Mouse (Mus musculus) MEL (cell line): ENCODE data around the gene Wdr59. TPM values are rescaled to one million over a fixed set of nuclear protein-coding genes. Genes with fewer than 3 reads are reported as not detected.

ENCODE experiments used
- DNase-seq: peaks from one replicate; pipeline ENCODE4 v3.0.0; 2011; ENCODE audit warnings: low read depth, low spot score
- H3K27ac ChIP-seq: 2 replicates; pipeline ENCODE4 v1.5.1; 2012; ENCODE audit warnings: low read depth, mild to moderate bottlenecking, control low read depth, low read length, moderate library complexity; ENCODE audit not compliant: control insufficient read depth
- H3K27me3 ChIP-seq, 2 experiments: fragments of 150-350 bp in 1 of 2; sonication (generic) in 1 of 2; 2 replicates each; pipeline ENCODE4 v1.6.1; 2012; ENCODE audit warnings: low read length in 2 of 2, mild to moderate bottlenecking in 2 of 2, improper control_type of control experiment in 1 of 2, moderate library complexity in 1 of 2; ENCODE audit not compliant: insufficient read depth in 2 of 2, control insufficient read depth in 1 of 2
- H3K36me3 ChIP-seq, 2 experiments: 2 replicates each; pipeline ENCODE4 v1.6.1; 2012 to 2014; ENCODE audit warnings: low read length in 2 of 2, improper control_type of control experiment in 1 of 2, inconsistent platforms in 1 of 2, mild to moderate bottlenecking in 1 of 2; ENCODE audit not compliant: insufficient read depth in 2 of 2, control insufficient read depth in 1 of 2
- H3K4me1 ChIP-seq, 2 experiments: fragments of 150-350 bp in 1 of 2; sonication (generic) in 1 of 2; 2 replicates each; pipeline ENCODE4 v1.6.1; 2012; ENCODE audit warnings: low read length in 2 of 2, improper control_type of control experiment in 1 of 2, mild to moderate bottlenecking in 1 of 2; ENCODE audit not compliant: insufficient read depth in 2 of 2, control insufficient read depth in 1 of 2
- H3K4me3 ChIP-seq, 2 experiments: fragments of 150-350 bp in 1 of 2; sonication (generic) in 1 of 2; 2 replicates each; pipeline ENCODE4 v1.5.1; 2012; ENCODE audit warnings: low read depth in 2 of 2, low read length in 2 of 2, mild to moderate bottlenecking in 2 of 2, moderate library complexity in 2 of 2, control low read depth in 1 of 2, improper control_type of control experiment in 1 of 2; ENCODE audit not compliant: control insufficient read depth in 1 of 2, insufficient read depth in 1 of 2
- H3K79me2 ChIP-seq: 2 replicates; pipeline ENCODE4 v1.6.1; 2012; ENCODE audit warnings: mild to moderate bottlenecking, low read length, moderate library complexity; ENCODE audit not compliant: control insufficient read depth, poor library complexity, insufficient read depth
- H3K9ac ChIP-seq: 2 replicates; pipeline ENCODE4 v1.6.1; 2012; ENCODE audit warnings: low read depth, mild to moderate bottlenecking, control low read depth, low read length, moderate library complexity; ENCODE audit not compliant: control insufficient read depth, poor library complexity, severe bottlenecking
- H3K9me3 ChIP-seq: fragments of 150-350 bp; sonication (generic); replicated peaks from 2 replicates; pipeline ENCODE4 v1.6.1; 2012; ENCODE audit warnings: mild to moderate bottlenecking, low read length, improper control_type of control experiment, moderate library complexity; ENCODE audit not compliant: insufficient read depth
- BHLHE40 ChIP-seq: IDR thresholded peaks from 2 replicates; pipeline ENCODE4 v1.6.1; 2012; ENCODE audit warnings: low read depth, mild to moderate bottlenecking, inconsistent platforms, low read length, improper control_type of control experiment, borderline replicate concordance
- CHD1 ChIP-seq: IDR thresholded peaks from 2 replicates; pipeline ENCODE4 v1.6.1; 2012; ENCODE audit warnings: low read depth, mild to moderate bottlenecking, inconsistent platforms, low read length, improper control_type of control experiment
- CHD2 ChIP-seq: IDR thresholded peaks from 2 replicates; pipeline ENCODE4 v1.6.1; 2011; ENCODE audit warnings: low read length, improper control_type of control experiment
- CTCF ChIP-seq, 3 experiments: IDR thresholded peaks in 2 of 3; conservative IDR thresholded peaks in 1 of 3; 2 replicates each; pipeline ENCODE4 v1.5.1; 2011 to 2012; ENCODE audit warnings: low read length in 3 of 3, low read depth in 2 of 3, mild to moderate bottlenecking in 2 of 3, improper control_type of control experiment in 1 of 3, inconsistent platforms in 1 of 3, mixed read lengths in 1 of 3, moderate library complexity in 1 of 3; ENCODE audit not compliant: control insufficient read depth in 1 of 3, insufficient read depth in 1 of 3, poor library complexity in 1 of 3, severe bottlenecking in 1 of 3
- E2F4 ChIP-seq: IDR thresholded peaks from 2 replicates; pipeline ENCODE4 v1.6.1; 2011; ENCODE audit warnings: low read depth, low read length, improper control_type of control experiment, borderline replicate concordance
- ELF1 ChIP-seq: IDR thresholded peaks from 2 replicates; pipeline ENCODE4 v1.6.1; 2014; ENCODE audit warnings: low read depth, mild to moderate bottlenecking, inconsistent platforms, low read length, improper control_type of control experiment, moderate library complexity
- EP300 ChIP-seq, 2 experiments: IDR thresholded peaks; 2 replicates each; pipeline ENCODE4 v1.6.1; 2011; ENCODE audit warnings: improper control_type of control experiment in 2 of 2, low read length in 2 of 2, low read depth in 1 of 2, mild to moderate bottlenecking in 1 of 2
- ETS1 ChIP-seq: IDR thresholded peaks from 2 replicates; pipeline ENCODE4 v1.6.1; 2012; ENCODE audit warnings: low read depth, mild to moderate bottlenecking, inconsistent platforms, low read length, improper control_type of control experiment, moderate library complexity
- GABPA ChIP-seq: IDR thresholded peaks from 2 replicates; pipeline ENCODE4 v1.6.1; 2012; ENCODE audit warnings: low read depth, mild to moderate bottlenecking, inconsistent platforms, low read length, improper control_type of control experiment, moderate library complexity
- GATA1 ChIP-seq: IDR thresholded peaks from 2 replicates; pipeline ENCODE4 v1.6.1; 2011; ENCODE audit warnings: low read depth, low read length, improper control_type of control experiment
- HCFC1 ChIP-seq: IDR thresholded peaks from 2 replicates; pipeline ENCODE4 v1.6.1; 2012; ENCODE audit warnings: low read depth, mild to moderate bottlenecking, inconsistent platforms, low read length, improper control_type of control experiment, moderate library complexity
- JUND ChIP-seq: IDR thresholded peaks from 2 replicates; pipeline ENCODE4 v1.6.1; 2011; ENCODE audit warnings: low read depth, mild to moderate bottlenecking, improper control_type of control experiment, low read length
- KAT2A ChIP-seq: conservative IDR thresholded peaks from 2 replicates; pipeline ENCODE4 v1.6.1; 2012; ENCODE audit warnings: low read depth, low read length, improper control_type of control experiment, inconsistent platforms
- MAFK ChIP-seq: IDR thresholded peaks from 2 replicates; pipeline ENCODE4 v1.6.1; 2011; ENCODE audit warnings: low read depth, mild to moderate bottlenecking, low read length, improper control_type of control experiment, borderline replicate concordance
- MAX ChIP-seq: IDR thresholded peaks from 2 replicates; pipeline ENCODE4 v1.6.1; 2011; ENCODE audit warnings: low read length, improper control_type of control experiment
- MAZ ChIP-seq: IDR thresholded peaks from 2 replicates; pipeline ENCODE4 v1.6.1; 2012; ENCODE audit warnings: low read depth, mild to moderate bottlenecking, inconsistent platforms, low read length, improper control_type of control experiment
- MEF2A ChIP-seq: IDR thresholded peaks from 2 replicates; pipeline ENCODE4 v1.6.1; 2014; ENCODE audit warnings: low read depth, mild to moderate bottlenecking, inconsistent platforms, low read length, improper control_type of control experiment; ENCODE audit not compliant: poor library complexity, insufficient replicate concordance, severe bottlenecking; ENCODE audit errors: extremely low read depth
- MYB ChIP-seq: IDR thresholded peaks from 2 replicates; pipeline ENCODE4 v1.6.1; 2011; ENCODE audit warnings: mild to moderate bottlenecking, low read depth, low read length, improper control_type of control experiment
- MYC ChIP-seq: IDR thresholded peaks from 2 replicates; pipeline ENCODE4 v1.6.1; 2011; ENCODE audit warnings: low read depth, mild to moderate bottlenecking, low read length, improper control_type of control experiment, moderate library complexity
- NELFE ChIP-seq: IDR thresholded peaks from 2 replicates; pipeline ENCODE4 v1.6.1; 2011; ENCODE audit warnings: low read depth, low read length, improper control_type of control experiment
- POLR2A ChIP-seq, 2 experiments: IDR thresholded peaks; 2 replicates each; pipeline ENCODE4 v1.6.1; 2011 to 2012; ENCODE audit warnings: low read length in 2 of 2, mild to moderate bottlenecking in 2 of 2, control low read depth in 1 of 2, improper control_type of control experiment in 1 of 2, low read depth in 1 of 2, moderate library complexity in 1 of 2; ENCODE audit not compliant: control insufficient read depth in 1 of 2, insufficient read depth in 1 of 2, poor library complexity in 1 of 2
- POLR2AphosphoS2 ChIP-seq: IDR thresholded peaks from 2 replicates; pipeline ENCODE4 v1.6.1; 2011; ENCODE audit warnings: low read length, improper control_type of control experiment
- POLR2AphosphoS5 ChIP-seq: IDR thresholded peaks from 2 replicates; pipeline ENCODE4 v1.6.1; 2012; ENCODE audit warnings: low read depth, borderline replicate concordance, mild to moderate bottlenecking, inconsistent platforms, low read length, moderate library complexity, mixed read lengths
- RAD21 ChIP-seq: IDR thresholded peaks from 2 replicates; pipeline ENCODE4 v1.6.1; 2011; ENCODE audit warnings: mild to moderate bottlenecking, low read depth, low read length, improper control_type of control experiment
- SIN3A ChIP-seq: IDR thresholded peaks from 2 replicates; pipeline ENCODE4 v1.6.1; 2012; ENCODE audit warnings: low read length, improper control_type of control experiment, inconsistent platforms
- SMC3 ChIP-seq: IDR thresholded peaks from 2 replicates; pipeline ENCODE4 v1.6.1; 2011; ENCODE audit warnings: low read depth, low read length, improper control_type of control experiment
- TAL1 ChIP-seq: IDR thresholded peaks from 2 replicates; pipeline ENCODE4 v1.6.1; 2012; ENCODE audit warnings: mild to moderate bottlenecking, inconsistent platforms, low read length, moderate library complexity, mixed read lengths
- TBP ChIP-seq: IDR thresholded peaks from 2 replicates; pipeline ENCODE4 v1.8.0; 2011; ENCODE audit warnings: low read depth, low read length, improper control_type of control experiment
- TCF12 ChIP-seq: IDR thresholded peaks from 2 replicates; pipeline ENCODE4 v1.6.1; 2014; ENCODE audit warnings: low read depth, mild to moderate bottlenecking, inconsistent platforms, low read length, improper control_type of control experiment, moderate library complexity
- UBTF ChIP-seq: IDR thresholded peaks from 2 replicates; pipeline ENCODE4 v1.6.1; 2012; ENCODE audit warnings: low read depth, mild to moderate bottlenecking, inconsistent platforms, low read length, improper control_type of control experiment, moderate library complexity, borderline replicate concordance; ENCODE audit not compliant: insufficient read depth
- USF1 ChIP-seq: IDR thresholded peaks from 2 replicates; pipeline ENCODE4 v1.6.1; 2014; ENCODE audit warnings: low read depth, mild to moderate bottlenecking, inconsistent platforms, low read length, improper control_type of control experiment, moderate library complexity
- USF2 ChIP-seq, 2 experiments: IDR thresholded peaks; 2 replicates each; pipeline ENCODE4 v1.6.1; 2011 to 2012; ENCODE audit warnings: improper control_type of control experiment in 2 of 2, low read length in 2 of 2, borderline replicate concordance in 1 of 2, inconsistent platforms in 1 of 2, low read depth in 1 of 2, mild to moderate bottlenecking in 1 of 2; ENCODE audit not compliant: insufficient read depth in 1 of 2
- ZC3H11A ChIP-seq: IDR thresholded peaks from 2 replicates; pipeline ENCODE4 v1.6.1; 2012; ENCODE audit warnings: low read depth, mild to moderate bottlenecking, inconsistent platforms, low read length, improper control_type of control experiment
- ZKSCAN1 ChIP-seq: IDR thresholded peaks from 2 replicates; pipeline ENCODE4 v1.6.1; 2012; ENCODE audit warnings: low read depth, mild to moderate bottlenecking, inconsistent platforms, low read length, improper control_type of control experiment, moderate library complexity
- ZMIZ1 ChIP-seq: IDR thresholded peaks from 2 replicates; pipeline ENCODE4 v1.6.1; 2012; ENCODE audit warnings: low read depth, mild to moderate bottlenecking, inconsistent platforms, low read length, improper control_type of control experiment, moderate library complexity
- ZNF384 ChIP-seq: IDR thresholded peaks from 2 replicates; pipeline ENCODE4 v1.6.1; 2012; ENCODE audit warnings: low read depth, mild to moderate bottlenecking, inconsistent platforms, low read length, improper control_type of control experiment
- polyA plus RNA-seq, 2 experiments: library from polyadenylated mRNA; stranded (reverse) in 1 of 2; unstranded in 1 of 2; fragments of >175 nt in 1 of 2; fragments of >200 nt in 1 of 2; gene quantifications; 2 replicates each; pipeline versions ENCODE4 v1.2.1 to v1.2.4; 2012; ENCODE audit warnings: low replicate concordance in 2 of 2, low read depth in 1 of 2; ENCODE audit not compliant: insufficient read length in 2 of 2, insufficient read depth in 1 of 2, missing spikeins in 1 of 2
- total RNA-seq: library from RNA; depleted of rRNA; stranded (reverse); fragments of 300-350 nt; gene quantifications from 2 replicates; pipeline ENCODE4 v1.2.3, GENCODE M21; 2012; rRNA removed

Gene Wdr59
- total RNA-seq: 6.5 and 7.4 TPM in 2 replicates
- 10 to 100 TPM in 1 of 2 experiments, not detected in 1; 16.6 TPM for polyA plus RNA-seq

- Histone ChIP-seq H3K79me2 (peaks cover 18% of the 10 kb centered on the region), H3K27ac (peak within 1 kb of the TSS; percentile 30), H3K27me3 (no peaks in the 10 kb centered on the region), H3K36me3 (peaks cover 0 to 12% of the 10 kb centered on the region in 2 experiments; a peak in 3 of 4 replicates), H3K4me3 (peak within 1 kb of the TSS; percentile 68 to 92), H3K9me3 (no peaks in the 10 kb centered on the region), H3K9ac (peak within 1 kb of the TSS; percentile 74), H3K4me1 (peaks cover 3 to 9% of the 10 kb centered on the region in 2 experiments)
- DNase-seq: peak; percentile 99
- TF ChIP-seq USF2 (IDR thresholded peaks at IDR 0.05; ENCODE audit: borderline replicate concordance in 1 of 2, insufficient read depth in 1 of 2, low read depth in 1 of 2, low read length in 2 of 2) (no peak), SMC3 (no peak), POLR2AphosphoS2 (no peak), E2F4 (no peak), ZMIZ1 (peak; percentile 61; the same call in 1 of the 2 replicates), ELF1 (peak; percentile 92), ZNF384 (no peak; the same call in 1 of the 2 replicates), MYC (no peak), CHD2 (no peak; the same call in none of the 2 replicates), TAL1 (no peak), RAD21 (no peak), POLR2A (IDR thresholded peaks at IDR 0.05; ENCODE audit: control insufficient read depth in 1 of 2, insufficient read depth in 1 of 2, low read depth in 1 of 2, low read length in 2 of 2, poor library complexity in 1 of 2) (peak; percentile 53 to 67; a peak in 2 of 4 replicates), ETS1 (no peak), MAFK (no peak), GATA1 (no peak), POLR2AphosphoS5 (no peak), MAX (peak; percentile 17; the same call in 1 of the 2 replicates), HCFC1 (peak; percentile 100), EP300 (IDR thresholded peaks at IDR 0.05; ENCODE audit: low read depth in 1 of 2, low read length in 2 of 2) (no peak), TBP (peak; percentile 74), SIN3A (peak; percentile 96), GABPA (no peak), MAZ (no peak), KAT2A (peak; percentile 86), JUND (no peak), USF1 (peak; percentile 82), TCF12 (peak; percentile 42), ZC3H11A (no peak), BHLHE40 (no peak), CTCF (IDR thresholded peaks at IDR 0.05 in 2 of 3, conservative IDR thresholded peaks at IDR 0.05 in 1 of 3; ENCODE audit: control insufficient read depth in 1 of 3, insufficient read depth in 1 of 3, low read depth in 2 of 3, low read length in 3 of 3, poor library complexity in 1 of 3, severe bottlenecking in 1 of 3) (no peak), CHD1 (no peak), ZKSCAN1 (no peak), MYB (no peak), UBTF (no peak), NELFE (peak; percentile 77), MEF2A (no peak)
These were observed at the start of gene Wdr59 for GRCm38 (mm10) chr8:111521713-111522429. Wdr59 (minus strand) TSS chr8:111522092.
